Mouse (Mus musculus): ENCODE data around the gene Gm13697. TPM values are rescaled to one million over a fixed set of nuclear protein-coding genes. Genes with fewer than 3 reads are reported as not detected.

The Gm13697 gene
- 1 to 10 TPM; 1.6 TPM for total RNA-seq (2023)

GRCm38 (mm10) chr2:83984443-83984842, at the start of gene Gm13697:
TSS of gene Gm13697 (plus strand) at chr2:83984743.

GRCm38 (mm10) chr2:83940931-83941361, 43.6 kb upstream of the Gm13697 start, which contains the start of gene Zswim2:
TSS of gene Zswim2 (minus strand) at chr2:83941228.

GRCm38 (mm10) chr2:83955393-83955792, 29.1 kb upstream of the Gm13697 start, which contains the start of gene Gm13698:
TSS of gene Gm13698 (plus strand) at chr2:83955693.

GRCm38 (mm10) chr2:83961203-83961602, 23.3 kb upstream of the Gm13697 start, which contains the start of gene Gm13693:
TSS of gene Gm13693 (plus strand) at chr2:83961503.

GRCm38 (mm10) chr2:83967013-83967412, 17.5 kb upstream of the Gm13697 start, which contains the start of gene Gm13695:
TSS of gene Gm13695 (plus strand) at chr2:83967313.

GRCm38 (mm10) chr2:83972823-83973222, 11.7 kb upstream of the Gm13697 start, which contains the start of gene Gm13696:
TSS of gene Gm13696 (plus strand) at chr2:83973123.

GRCm38 (mm10) chr2:83978633-83979032, 5.9 kb upstream of the Gm13697 start, which contains the start of gene Gm13694:
TSS of gene Gm13694 (plus strand) at chr2:83978933.

GRCm38 (mm10) chr2:83990253-83990652, 5.7 kb downstream of the Gm13697 start, which contains the start of gene Gm13691:
TSS of gene Gm13691 (plus strand) at chr2:83990553.

Other genes starting within 250 kb of the Gm13697 start
- under 1 TPM; 0.10 to 0.12 TPM for gene Fam171b, start 172.1 kb upstream of the Gm13697 start, total RNA-seq (2023)
- not detected for gene Zswim2, start 43.5 kb upstream of the Gm13697 start, total RNA-seq (2023)
- 1 to 10 TPM; 1.6 TPM for gene Gm13698, start 29.1 kb upstream of the Gm13697 start, total RNA-seq (2023)
- gene Gm13693, start 23.2 kb upstream of the Gm13697 start, total RNA-seq (2023): 1 to 10 TPM; 1.6 TPM
- gene Gm13695, start 17.4 kb upstream of the Gm13697 start, total RNA-seq (2023): 1 to 10 TPM in 1 of 2 experiments, not detected in 1; 1.6 TPM
- 1 to 10 TPM; 1.6 TPM for gene Gm13696, start 11.6 kb upstream of the Gm13697 start, total RNA-seq (2023)
- 1 to 10 TPM; 1.6 TPM for gene Gm13694, start 5.8 kb upstream of the Gm13697 start, total RNA-seq (2023)
- 1 to 10 TPM; 1.6 TPM for gene Gm13691, start 5.8 kb downstream of the Gm13697 start, total RNA-seq (2023)